Mouse (Mus musculus) heart, embryonic 13.5 days (tissue): ENCODE measurements around the gene Doxl2. TPM values are rescaled to one million over a fixed set of nuclear protein-coding genes. Genes with fewer than 3 reads are reported as not detected.

Experiments used
- polyA plus RNA-seq: library from polyadenylated mRNA; unstranded; fragments of >200 nt; fragmentation: Nextera tagmentation; extraction: Ambion mirVana; gene quantifications from 2 replicates; pipeline ENCODE4 v1.2.1, GENCODE M21; 2015

Gene Doxl2
- polyA plus RNA-seq, 1 experiment from 2014 or later, result not detected

Other genes with a start within 250 kb of the Doxl2 start
- gene Gimap1, start 235.9 kb upstream of the Doxl2 start, polyA plus RNA-seq, result 24.2 and 27.5 TPM in 2 replicates
- 7.2 and 8.2 TPM in 2 replicates for gene Gimap5, start 228.8 kb upstream of the Doxl2 start, polyA plus RNA-seq
- 0.06 TPM in 1 of 2 replicates, not detected in the other for gene Gimap3, start 204.1 kb upstream of the Doxl2 start, polyA plus RNA-seq
- 94.5 and 102 TPM in 2 replicates for gene Tmem176a, start 134.0 kb upstream of the Doxl2 start, polyA plus RNA-seq
- 249 and 268 TPM in 2 replicates for gene Tmem176b, start 133.5 kb upstream of the Doxl2 start, polyA plus RNA-seq
- gene Aoc1, start 102.1 kb upstream of the Doxl2 start, polyA plus RNA-seq, result not detected in 2 replicates
- not detected in 2 replicates for gene 1600015I10Rik, start 45.1 kb upstream of the Doxl2 start, polyA plus RNA-seq
- not detected in 2 replicates for gene Svs1, start 11.9 kb downstream of the Doxl2 start, polyA plus RNA-seq
- 0.66 and 0.83 TPM in 2 replicates for gene Gpnmb, start 61.6 kb downstream of the Doxl2 start, polyA plus RNA-seq
- 49.6 and 59.8 TPM in 2 replicates for gene Malsu1, start 98.8 kb downstream of the Doxl2 start, polyA plus RNA-seq
- 39.2 and 44.0 TPM in 2 replicates for gene Igf2bp3, start 240.0 kb downstream of the Doxl2 start, polyA plus RNA-seq